Mouse (Mus musculus) B cell, adult 62 days (primary cell): ENCODE measurements around the gene Rnf213. TPM values are rescaled to one million over a fixed set of nuclear protein-coding genes. Genes with fewer than 3 reads are reported as not detected.

ENCODE experiments used
- total RNA-seq: library from RNA; stranded (reverse); gene quantifications from 4 replicates; pipeline ENCODE4 v1.2.4, GENCODE M21; 2023

Rnf213 gene
- total RNA-seq: 101 to 104 TPM (median 103 TPM) in 4 replicates

GRCm38 (mm10) chr11:119392800-119393482, at the start of gene Rnf213:
TSS of gene Rnf213 (plus strand) at chr11:119393100.

GRCm38 (mm10) chr11:119355443-119356385, 37.2 kb upstream of the Rnf213 start, which contains the start of the genes Sgsh and Slc26a11:
TSS of gene Sgsh (minus strand) at chr11:119355536.
TSS of gene Slc26a11 (plus strand) at chr11:119355557.

GRCm38 (mm10) chr11:119490861-119491689, 98.2 kb downstream of the Rnf213 start, which contains the start of gene Endov:
TSS of gene Endov (plus strand) at chr11:119491347.

Other genes with a start within 250 kb of the Rnf213 start
- 0.26 to 0.31 TPM (median 0.27 TPM) in 4 replicates for gene Tbc1d16, start 164.6 kb upstream of the Rnf213 start, total RNA-seq
- 0.46 to 1.5 TPM (median 0.61 TPM) in 4 replicates for gene Ccdc40, start 164.5 kb upstream of the Rnf213 start, total RNA-seq
- 112 to 117 TPM (median 114 TPM) in 4 replicates for gene Gaa, start 125.2 kb upstream of the Rnf213 start, total RNA-seq
- gene Eif4a3, start 93.0 kb upstream of the Rnf213 start, total RNA-seq: 211 to 252 TPM (median 226 TPM) in 4 replicates
- gene Card14, start 85.3 kb upstream of the Rnf213 start, total RNA-seq: not detected in 4 replicates
- gene Sgsh, start 37.6 kb upstream of the Rnf213 start, total RNA-seq: 22.2 to 25.9 TPM (median 24.0 TPM) in 4 replicates
- 20.2 to 28.1 TPM (median 27.8 TPM) in 4 replicates for gene Slc26a11, start 37.5 kb upstream of the Rnf213 start, total RNA-seq
- 27.0 to 35.0 TPM (median 31.5 TPM) in 4 replicates for gene Endov, start 98.2 kb downstream of the Rnf213 start, total RNA-seq
- not detected in 4 replicates for gene Nptx1, start 154.7 kb downstream of the Rnf213 start, total RNA-seq
- 59.5 to 74.5 TPM (median 67.2 TPM) in 4 replicates for gene Rptor, start 209.8 kb downstream of the Rnf213 start, total RNA-seq